Mouse (Mus musculus): ENCODE measurements around the gene Mthfsd. TPM values are rescaled to one million over a fixed set of nuclear protein-coding genes. Genes with fewer than 3 reads are reported as not detected.

Mthfsd gene
- polyA plus RNA-seq, 1 experiment from 2014 or later: 32.1 TPM

DNA sequence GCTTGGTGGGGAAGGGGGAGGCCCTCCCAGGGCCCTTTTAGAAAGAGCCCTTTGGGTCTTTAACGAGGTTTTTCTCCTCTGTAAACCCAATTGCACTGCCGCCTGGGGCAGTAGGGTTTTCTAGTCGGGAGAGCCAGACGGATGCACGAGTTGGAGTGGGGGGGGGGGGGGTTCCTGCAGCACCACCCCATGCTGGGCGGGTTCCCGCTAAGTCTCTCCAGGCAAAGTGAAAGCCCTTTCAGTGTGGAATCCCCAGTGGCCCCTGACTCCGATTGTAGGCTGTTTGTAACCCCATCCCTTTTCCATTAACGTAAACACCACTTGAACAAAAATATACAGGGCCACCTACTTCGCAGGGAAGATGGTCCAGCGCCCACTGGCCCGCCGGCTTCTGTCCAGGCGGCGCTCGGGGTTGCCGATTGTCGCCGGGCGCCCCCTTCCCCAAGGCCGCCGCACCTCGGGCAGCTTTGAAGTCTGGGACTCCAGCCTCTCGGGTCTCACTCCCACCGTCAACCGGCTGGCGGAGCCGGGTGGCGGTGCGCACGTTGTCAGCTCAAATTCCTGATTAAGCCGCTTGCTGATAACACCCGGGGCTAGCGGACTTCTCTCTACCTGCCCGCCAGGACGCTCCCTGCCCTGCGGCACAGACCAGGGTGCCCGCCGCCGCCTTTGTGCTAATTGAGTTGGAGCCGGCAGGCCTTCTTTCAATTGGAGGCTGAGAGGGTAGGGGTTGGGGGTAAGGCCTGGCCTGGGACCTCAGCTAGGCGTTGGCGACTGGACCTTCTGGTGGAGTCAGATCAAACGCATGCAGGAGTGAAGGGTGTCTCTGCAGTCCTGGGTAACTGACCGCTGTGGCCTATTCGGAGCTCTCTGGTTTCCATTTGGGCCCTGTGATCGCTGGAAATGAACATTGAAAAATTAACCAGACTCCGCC, 34.8 kb downstream of the Mthfsd start:
- no peak for ATAC-seq (replicated peaks; ENCODE audit: extremely low read depth, insufficient read depth, low FRiP score)
- 3% methylated on average over 48 of the region's 48 CpGs for WGBS
- Histone ChIP-seq H3K4me3 (ENCODE audit: low read length) (peak overlapping the region; percentile 33), H3K36me3 (ENCODE audit: control insufficient read depth, insufficient read depth) (no peaks in the 10 kb centered on the region), H3K4me2 (ENCODE audit: low read depth, low read length) (peak overlapping the region; percentile 54), H3K27ac (ENCODE audit: low read length) (no peak overlapping the region), H3K27me3 (ENCODE audit: control insufficient read depth, insufficient read depth, low read length) (peaks cover 95% of the 10 kb centered on the region), H3K4me1 (ENCODE audit: control insufficient read depth, insufficient read depth, low read length) (peaks cover 5% of the 10 kb centered on the region; the same call in 1 of the 2 replicates), H3K9me3 (replicated peaks; ENCODE audit: control insufficient read depth, low read length) (no peaks in the 10 kb centered on the region), H3K9ac (ENCODE audit: low read length) (no peak overlapping the region)

GRCm38 (mm10) chr8:121072406-121073130, 35.6 kb downstream of the Mthfsd start:
- ATAC-seq (replicated peaks; ENCODE audit: extremely low read depth, insufficient read depth, low FRiP score): no peak
- 19% methylated on average over 11 of the region's 11 CpGs for WGBS

DNA sequence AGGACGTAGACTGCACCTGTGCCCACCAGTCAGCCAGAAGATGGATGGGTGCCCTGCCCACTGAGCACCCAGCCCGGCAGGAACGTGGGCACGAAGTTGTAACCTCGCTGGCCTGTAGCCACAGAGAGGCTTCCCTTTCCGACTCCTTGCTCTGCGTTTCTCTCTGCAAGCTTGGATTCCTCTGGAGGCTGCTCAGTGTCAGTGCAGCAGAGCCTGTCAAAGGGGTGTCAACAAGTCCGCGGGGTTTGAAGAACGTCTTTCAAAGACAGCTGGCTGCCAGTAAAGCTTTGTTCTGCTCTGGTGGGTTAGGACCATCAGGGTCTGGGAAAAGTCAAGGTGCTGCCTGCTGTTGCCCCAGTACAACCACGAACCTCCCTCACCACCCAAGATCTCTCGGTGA, 36.7 kb downstream of the Mthfsd start:
- H3K4me3 ChIP-seq (ENCODE audit: low read length): no peak overlapping the region

More at GRCm38 (mm10) chr8:121072406-121073130, 35.6 kb downstream of the Mthfsd start:
- no peak overlapping the region for H3K9ac ChIP-seq (ENCODE audit: low read length)
- no peak overlapping the region for H3K27ac ChIP-seq (ENCODE audit: low read length)
- no peak overlapping the region for H3K4me2 ChIP-seq (ENCODE audit: low read depth, low read length)
- H3K36me3 ChIP-seq (ENCODE audit: control insufficient read depth, insufficient read depth): no peaks in the 10 kb centered on the region
- H3K27me3 ChIP-seq (ENCODE audit: control insufficient read depth, insufficient read depth, low read length): peaks cover 93% of the 10 kb centered on the region
- no peaks in the 10 kb centered on the region for H3K9me3 ChIP-seq (replicated peaks; ENCODE audit: control insufficient read depth, low read length)
- peaks cover 5% of the 10 kb centered on the region; the same call in 1 of the 2 replicates for H3K4me1 ChIP-seq (ENCODE audit: control insufficient read depth, insufficient read depth, low read length)
- no peak overlapping the region for H3K4me3 ChIP-seq (ENCODE audit: low read length)

GRCm38 (mm10) chr8:121063649-121064048, 44.5 kb downstream of the Mthfsd start:
- peaks cover 42% of the 10 kb centered on the region for H3K27me3 ChIP-seq (ENCODE audit: control insufficient read depth, insufficient read depth, low read length)
- no peak for ATAC-seq (replicated peaks; ENCODE audit: extremely low read depth, insufficient read depth, low FRiP score)
- 67% methylated on average over 13 of the region's 13 CpGs for WGBS

More for the DNA sequence above, 36.7 kb downstream of the Mthfsd start:
- Histone ChIP-seq H3K27ac (ENCODE audit: low read length) (no peak overlapping the region), H3K4me2 (ENCODE audit: low read depth, low read length) (no peak overlapping the region), H3K27me3 (ENCODE audit: control insufficient read depth, insufficient read depth, low read length) (peaks cover 89% of the 10 kb centered on the region), H3K4me1 (ENCODE audit: control insufficient read depth, insufficient read depth, low read length) (peaks cover 5% of the 10 kb centered on the region; the same call in 1 of the 2 replicates), H3K36me3 (ENCODE audit: control insufficient read depth, insufficient read depth) (no peaks in the 10 kb centered on the region), H3K9me3 (replicated peaks; ENCODE audit: control insufficient read depth, low read length) (no peaks in the 10 kb centered on the region), H3K9ac (ENCODE audit: low read length) (no peak overlapping the region)
- no peak for ATAC-seq (replicated peaks; ENCODE audit: extremely low read depth, insufficient read depth, low FRiP score)
- 4% methylated on average over 12 of the region's 12 CpGs for WGBS

DNA sequence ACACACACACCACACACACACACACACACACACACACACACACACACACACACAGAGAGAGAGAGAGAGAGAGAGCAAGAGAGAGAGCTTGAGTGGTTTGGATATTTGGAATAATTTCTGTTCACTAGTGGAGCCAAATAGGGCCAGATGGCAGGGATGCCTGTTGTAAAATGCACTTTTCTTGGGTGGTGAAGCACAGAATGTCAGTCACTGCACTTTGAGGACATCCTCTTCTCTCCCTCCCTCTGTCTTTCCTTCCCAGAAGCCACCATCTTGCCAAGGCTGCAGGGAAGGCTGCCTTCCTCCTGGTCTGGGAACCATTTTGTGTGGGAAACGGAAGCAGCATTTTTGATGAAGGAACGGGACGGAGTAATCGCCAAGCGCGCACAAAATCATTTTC, 45.7 kb downstream of the Mthfsd start:
- H3K4me1 ChIP-seq (ENCODE audit: control insufficient read depth, insufficient read depth, low read length): no peaks in the 10 kb centered on the region
- H3K9me3 ChIP-seq (replicated peaks; ENCODE audit: control insufficient read depth, low read length): peaks cover 4% of the 10 kb centered on the region; the same call in 1 of the 2 replicates
- no peak overlapping the region for H3K27ac ChIP-seq (ENCODE audit: low read length)
- 90% methylated on average over 6 of the region's 6 CpGs for WGBS
- ATAC-seq (replicated peaks; ENCODE audit: extremely low read depth, insufficient read depth, low FRiP score): no peak
- no peaks in the 10 kb centered on the region for H3K36me3 ChIP-seq (ENCODE audit: control insufficient read depth, insufficient read depth)
- H3K27me3 ChIP-seq (ENCODE audit: control insufficient read depth, insufficient read depth, low read length): peaks cover 39% of the 10 kb centered on the region
- no peak overlapping the region for H3K4me2 ChIP-seq (ENCODE audit: low read depth, low read length)
- no peak overlapping the region for H3K4me3 ChIP-seq (ENCODE audit: low read length)
- no peak overlapping the region for H3K9ac ChIP-seq (ENCODE audit: low read length)

More at GRCm38 (mm10) chr8:121063649-121064048, 44.5 kb downstream of the Mthfsd start:
- Histone ChIP-seq H3K36me3 (ENCODE audit: control insufficient read depth, insufficient read depth) (no peaks in the 10 kb centered on the region), H3K9ac (ENCODE audit: low read length) (no peak overlapping the region), H3K27ac (ENCODE audit: low read length) (no peak overlapping the region), H3K4me2 (ENCODE audit: low read depth, low read length) (no peak overlapping the region), H3K9me3 (replicated peaks; ENCODE audit: control insufficient read depth, low read length) (peaks cover 4% of the 10 kb centered on the region; the same call in 1 of the 2 replicates), H3K4me3 (ENCODE audit: low read length) (no peak overlapping the region), H3K4me1 (ENCODE audit: control insufficient read depth, insufficient read depth, low read length) (no peaks in the 10 kb centered on the region)

DNA sequence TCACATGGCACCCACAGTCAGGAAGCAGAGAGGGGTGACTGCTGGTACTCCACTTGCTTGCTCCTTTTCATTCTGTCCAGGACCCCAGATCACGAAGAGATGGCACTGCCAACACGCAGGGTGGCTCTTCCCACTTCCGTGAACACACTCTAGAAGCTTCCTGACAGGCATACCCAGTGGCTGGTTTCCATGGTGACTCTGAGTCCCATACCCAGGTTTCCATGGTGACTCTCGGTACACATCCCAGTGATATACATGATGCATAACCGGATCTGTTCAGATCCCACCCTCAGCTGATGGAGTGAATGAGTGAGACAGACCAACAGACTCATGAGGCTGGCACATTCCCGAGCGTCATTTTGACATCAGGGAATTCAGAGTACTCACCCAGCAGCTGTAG, 49.1 kb downstream of the Mthfsd start:
- H3K27ac ChIP-seq (ENCODE audit: low read length): no peak overlapping the region
- no peaks in the 10 kb centered on the region for H3K4me1 ChIP-seq (ENCODE audit: control insufficient read depth, insufficient read depth, low read length)
- H3K9me3 ChIP-seq (replicated peaks; ENCODE audit: control insufficient read depth, low read length): peaks cover 4% of the 10 kb centered on the region; the same call in 1 of the 2 replicates
- H3K27me3 ChIP-seq (ENCODE audit: control insufficient read depth, insufficient read depth, low read length): peaks cover 32% of the 10 kb centered on the region
- no peak overlapping the region for H3K4me2 ChIP-seq (ENCODE audit: low read depth, low read length)
- ATAC-seq (replicated peaks; ENCODE audit: extremely low read depth, insufficient read depth, low FRiP score): no peak
- H3K9ac ChIP-seq (ENCODE audit: low read length): no peak overlapping the region
- no peaks in the 10 kb centered on the region for H3K36me3 ChIP-seq (ENCODE audit: control insufficient read depth, insufficient read depth)
- H3K4me3 ChIP-seq (ENCODE audit: low read length): no peak overlapping the region
- 76% methylated on average over 7 of the region's 7 CpGs for WGBS

- H3K27me3 ChIP-seq (ENCODE audit: control insufficient read depth, insufficient read depth, low read length): peaks cover 30% of the 10 kb centered on the region
- no peak overlapping the region for H3K4me2 ChIP-seq (ENCODE audit: low read depth, low read length)
- H3K4me3 ChIP-seq (ENCODE audit: low read length): no peak overlapping the region
- H3K4me1 ChIP-seq (ENCODE audit: control insufficient read depth, insufficient read depth, low read length): no peaks in the 10 kb centered on the region
- H3K9me3 ChIP-seq (replicated peaks; ENCODE audit: control insufficient read depth, low read length): peaks cover 4% of the 10 kb centered on the region; the same call in 1 of the 2 replicates
- 67% methylated on average over 9 of the region's 9 CpGs for WGBS
- no peak overlapping the region for H3K27ac ChIP-seq (ENCODE audit: low read length)
- H3K36me3 ChIP-seq (ENCODE audit: control insufficient read depth, insufficient read depth): no peaks in the 10 kb centered on the region
- no peak for ATAC-seq (replicated peaks; ENCODE audit: extremely low read depth, insufficient read depth, low FRiP score)
- H3K9ac ChIP-seq (ENCODE audit: low read length): no peak overlapping the region
These were observed 50.1 kb downstream of the Mthfsd start for GRCm38 (mm10) chr8:121058081-121058480.

GRCm38 (mm10) chr8:121047441-121047840, 60.8 kb downstream of the Mthfsd start:
- Histone ChIP-seq H3K4me1 (ENCODE audit: control insufficient read depth, insufficient read depth, low read length) (no peaks in the 10 kb centered on the region), H3K27ac (ENCODE audit: low read length) (no peak overlapping the region), H3K4me2 (ENCODE audit: low read depth, low read length) (no peak overlapping the region), H3K4me3 (ENCODE audit: low read length) (no peak overlapping the region), H3K36me3 (ENCODE audit: control insufficient read depth, insufficient read depth) (no peaks in the 10 kb centered on the region), H3K27me3 (ENCODE audit: control insufficient read depth, insufficient read depth, low read length) (0 out of 2 replicates have a peak, but pooled peaks cover 3% of the 10 kb centered on the region), H3K9me3 (replicated peaks; ENCODE audit: control insufficient read depth, low read length) (peaks cover 4% of the 10 kb centered on the region; the same call in 1 of the 2 replicates), H3K9ac (ENCODE audit: low read length) (no peak overlapping the region)
- WGBS: 61% methylated on average over 9 of the region's 9 CpGs
- ATAC-seq (replicated peaks; ENCODE audit: extremely low read depth, insufficient read depth, low FRiP score): no peak

Data from heart, embryonic 16.5 days (tissue).